Mouse (Mus musculus): ENCODE data around the gene Zfp131. TPM values are rescaled to one million over a fixed set of nuclear protein-coding genes. Genes with fewer than 3 reads are reported as not detected.

The Zfp131 gene
- polyA plus RNA-seq, 1 experiment, result 17.7 TPM

DNA sequence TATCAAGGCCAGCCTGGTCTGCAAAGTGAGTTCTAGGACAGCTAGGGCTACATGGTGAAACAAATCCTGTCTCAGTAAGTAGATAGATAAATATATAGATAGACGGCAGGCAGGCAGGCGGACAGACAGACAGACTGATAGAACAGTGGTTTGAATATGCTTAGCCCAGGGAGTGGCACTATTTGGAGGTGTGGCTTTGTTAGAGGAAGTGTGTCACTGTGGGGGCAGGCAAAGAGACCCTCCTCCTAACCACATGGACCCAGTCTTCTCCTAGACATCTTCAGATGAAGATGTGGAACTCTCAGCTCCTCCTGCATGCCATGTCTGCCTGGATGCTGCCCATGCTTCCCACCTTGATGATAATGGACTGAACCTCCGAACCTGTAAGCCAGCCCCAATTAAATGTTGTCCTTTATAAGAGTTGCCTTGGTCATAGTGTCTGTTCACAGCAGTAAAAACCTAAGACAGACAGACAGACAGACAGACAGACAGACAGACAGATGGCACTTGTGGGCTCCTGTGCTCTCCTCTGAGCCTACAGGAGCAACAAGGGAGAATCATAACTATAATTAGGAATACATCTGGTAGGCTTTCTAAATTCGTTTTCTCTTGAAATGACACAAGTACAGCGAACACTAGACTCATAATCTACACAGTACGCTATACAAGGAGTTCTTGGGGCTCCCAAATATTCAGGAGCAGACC is 47.8 kb downstream of the Zfp131 start:
- H3K36me3 ChIP-seq (ENCODE audit: control insufficient read depth, insufficient read depth, low read length), result no peaks in the 10 kb centered on the region
- WGBS, result 87% methylated on average over 6 of the region's 6 CpGs

DNA sequence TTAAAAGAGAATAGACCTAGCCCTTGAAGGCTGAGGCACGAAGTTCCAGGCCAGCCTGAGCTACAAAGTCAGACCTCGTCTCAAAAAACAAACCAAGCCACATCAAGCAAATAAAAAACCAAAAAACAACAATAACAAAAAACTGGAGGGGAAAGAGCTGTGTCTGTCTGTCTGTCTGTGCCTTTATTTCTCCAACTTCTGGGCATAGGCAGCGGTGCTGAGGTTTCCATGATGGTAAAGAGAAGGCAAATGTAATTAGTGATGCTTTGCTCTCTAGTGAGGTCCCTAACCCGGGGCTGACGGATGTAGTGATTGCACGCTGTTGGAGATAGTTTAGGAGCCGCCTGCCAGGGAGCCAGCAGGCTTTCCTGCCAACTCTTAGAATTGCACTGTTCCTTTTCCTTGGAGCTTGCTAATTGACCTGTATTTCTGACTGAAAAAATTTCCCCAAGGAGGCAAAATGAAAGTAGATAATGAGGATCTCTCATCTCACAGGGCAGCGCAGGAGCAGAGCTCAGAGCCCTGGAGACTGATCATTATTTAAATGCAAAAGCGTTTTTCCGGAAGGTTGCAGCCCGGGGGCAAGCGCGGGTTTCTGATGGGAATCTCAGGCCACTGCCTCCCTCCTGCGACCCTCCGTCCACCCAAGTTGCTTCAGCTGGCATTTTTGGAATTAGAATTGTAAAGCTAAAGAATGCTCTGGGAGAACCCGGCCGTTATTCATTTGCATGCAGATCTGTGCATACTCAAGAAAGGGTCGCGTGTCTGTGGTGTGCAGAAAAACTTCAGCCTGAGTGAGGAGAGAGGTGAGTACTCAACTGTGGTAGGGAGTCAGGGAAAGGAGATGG is 49.1 kb downstream of the Zfp131 start:
- H3K36me3 ChIP-seq (ENCODE audit: control insufficient read depth, insufficient read depth, low read length), result no peaks in the 10 kb centered on the region
- no peak for DNase-seq
- WGBS, result 76% methylated on average over 19 of the region's 19 CpGs
- TF ChIP-seq CTCF (IDR thresholded peaks at IDR 0.05; ENCODE audit: borderline replicate concordance, control insufficient read depth, extremely low read depth, insufficient read depth, low read length, poor library complexity), result no peak
- H3K27ac ChIP-seq (ENCODE audit: control insufficient read depth, insufficient read depth, low read length), result no peak overlapping the region
- no peaks in the 10 kb centered on the region for H3K27me3 ChIP-seq (ENCODE audit: control insufficient read depth, insufficient read depth, low read length)
- H3K4me1 ChIP-seq (replicated peaks; ENCODE audit: control insufficient read depth, insufficient read depth, low read length), result peaks cover 2% of the 10 kb centered on the region; the same call in 1 of the 2 replicates
- no peak overlapping the region for H3K4me3 ChIP-seq (ENCODE audit: control insufficient read depth, insufficient read depth, low read length)

More for the DNA sequence above, 47.8 kb downstream of the Zfp131 start:
- no peaks in the 10 kb centered on the region for H3K4me1 ChIP-seq (replicated peaks; ENCODE audit: control insufficient read depth, insufficient read depth, low read length)
- H3K27me3 ChIP-seq (ENCODE audit: control insufficient read depth, insufficient read depth, low read length), result no peaks in the 10 kb centered on the region
- DNase-seq, result no peak
- no peak for TF ChIP-seq POLR2A (IDR thresholded peaks at IDR 0.05; ENCODE audit: control insufficient read depth, extremely low read depth, insufficient read depth, low read length, poor library complexity)
- TF ChIP-seq CTCF (IDR thresholded peaks at IDR 0.05; ENCODE audit: borderline replicate concordance, control insufficient read depth, extremely low read depth, insufficient read depth, low read length, poor library complexity), result no peak
- H3K27ac ChIP-seq (ENCODE audit: control insufficient read depth, insufficient read depth, low read length), result no peak overlapping the region
- no peak overlapping the region for H3K4me3 ChIP-seq (ENCODE audit: control insufficient read depth, insufficient read depth, low read length)

- WGBS, result 67% methylated on average over 6 of the region's 6 CpGs
- H3K36me3 ChIP-seq (ENCODE audit: control insufficient read depth, insufficient read depth, low read length), result peaks cover 5% of the 10 kb centered on the region; the same call in 1 of the 2 replicates
- TF ChIP-seq POLR2A (IDR thresholded peaks at IDR 0.05; ENCODE audit: control insufficient read depth, extremely low read depth, insufficient read depth, low read length, poor library complexity) (no peak), CTCF (IDR thresholded peaks at IDR 0.05; ENCODE audit: borderline replicate concordance, control insufficient read depth, extremely low read depth, insufficient read depth, low read length, poor library complexity) (no peak)
- H3K27ac ChIP-seq (ENCODE audit: control insufficient read depth, insufficient read depth, low read length), result no peak overlapping the region
- no peaks in the 10 kb centered on the region for H3K27me3 ChIP-seq (ENCODE audit: control insufficient read depth, insufficient read depth, low read length)
- no peak for DNase-seq
- H3K4me1 ChIP-seq (replicated peaks; ENCODE audit: control insufficient read depth, insufficient read depth, low read length), result no peaks in the 10 kb centered on the region
- no peak overlapping the region for H3K4me3 ChIP-seq (ENCODE audit: control insufficient read depth, insufficient read depth, low read length)
Observed at GRCm38 (mm10) chr13:119731448-119731847, 59.2 kb downstream of the Zfp131 start.

DNA sequence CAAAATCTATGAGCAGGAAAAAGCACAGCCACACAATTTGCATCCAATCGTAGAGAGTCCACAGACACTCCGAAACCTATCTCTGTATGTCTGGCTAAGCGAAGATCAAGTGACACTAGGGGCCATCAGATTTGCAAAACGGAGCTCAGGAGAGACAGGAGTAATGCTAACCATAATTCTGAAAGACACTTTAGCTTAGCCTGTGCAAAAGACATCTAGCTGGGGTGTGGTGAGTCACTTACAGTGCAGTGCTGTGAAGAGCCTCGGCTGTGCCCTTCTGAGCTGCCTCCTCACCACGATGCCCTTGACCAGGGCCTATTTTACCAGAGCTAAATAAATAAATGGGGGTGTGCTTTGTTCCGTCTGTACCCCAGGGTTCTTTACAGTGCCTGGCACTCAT is 61.3 kb downstream of the Zfp131 start:
- Histone ChIP-seq H3K27ac (ENCODE audit: control insufficient read depth, insufficient read depth, low read length) (no peak overlapping the region), H3K27me3 (ENCODE audit: control insufficient read depth, insufficient read depth, low read length) (no peaks in the 10 kb centered on the region), H3K36me3 (ENCODE audit: control insufficient read depth, insufficient read depth, low read length) (peaks cover 12% of the 10 kb centered on the region; the same call in 1 of the 2 replicates), H3K4me1 (replicated peaks; ENCODE audit: control insufficient read depth, insufficient read depth, low read length) (no peaks in the 10 kb centered on the region), H3K4me3 (ENCODE audit: control insufficient read depth, insufficient read depth, low read length) (no peak overlapping the region)
- no peak for DNase-seq
- whole genome bisulfite sequencing, result 92% methylated on average over 7 of the region's 7 CpGs
- TF ChIP-seq CTCF (IDR thresholded peaks at IDR 0.05; ENCODE audit: borderline replicate concordance, control insufficient read depth, extremely low read depth, insufficient read depth, low read length, poor library complexity) (no peak), POLR2A (IDR thresholded peaks at IDR 0.05; ENCODE audit: control insufficient read depth, extremely low read depth, insufficient read depth, low read length, poor library complexity) (no peak)

DNA sequence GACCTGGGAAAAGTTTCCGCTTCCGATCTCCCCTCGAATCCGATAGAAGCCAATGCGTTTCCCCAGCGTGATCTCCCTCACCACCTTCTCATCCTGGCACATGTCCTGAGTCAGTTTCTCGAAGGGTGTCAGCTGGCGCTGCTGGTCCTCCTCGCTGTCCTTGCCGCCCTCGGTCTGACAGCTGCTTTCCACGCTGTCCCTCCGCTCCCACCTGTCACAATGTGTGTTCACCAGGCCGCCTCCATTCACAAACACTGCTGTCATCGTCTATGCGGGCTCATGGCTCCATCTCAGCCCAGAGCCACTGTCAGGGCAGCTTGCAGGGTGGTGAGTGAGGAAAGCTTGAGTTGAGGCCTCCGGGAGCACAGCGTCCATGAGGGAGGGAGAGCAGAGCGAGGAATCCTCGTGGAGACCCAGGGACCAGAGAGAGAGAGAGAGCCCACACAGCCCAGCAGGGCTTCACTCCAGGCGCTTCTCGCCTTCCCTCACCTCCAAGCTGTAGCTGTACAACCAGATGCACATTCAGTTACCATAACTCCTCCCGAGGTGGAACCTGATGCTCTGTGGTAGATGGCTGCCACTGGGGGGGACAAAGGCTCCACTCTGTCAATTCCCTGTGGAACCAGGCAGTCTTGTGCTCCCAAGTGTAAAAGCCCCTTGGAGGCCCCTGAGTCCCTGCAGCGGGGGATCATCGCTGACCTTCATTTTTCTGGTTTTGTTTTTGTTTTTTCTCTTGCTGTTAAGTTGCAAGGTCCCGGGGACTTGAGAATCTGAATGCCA is 62.9 kb downstream of the Zfp131 start:
- Histone ChIP-seq H3K4me3 (ENCODE audit: control insufficient read depth, insufficient read depth, low read length) (no peak overlapping the region), H3K27ac (ENCODE audit: control insufficient read depth, insufficient read depth, low read length) (no peak overlapping the region), H3K4me1 (replicated peaks; ENCODE audit: control insufficient read depth, insufficient read depth, low read length) (no peaks in the 10 kb centered on the region), H3K27me3 (ENCODE audit: control insufficient read depth, insufficient read depth, low read length) (no peaks in the 10 kb centered on the region), H3K36me3 (ENCODE audit: control insufficient read depth, insufficient read depth, low read length) (peaks cover 12% of the 10 kb centered on the region; the same call in 1 of the 2 replicates)
- TF ChIP-seq CTCF (IDR thresholded peaks at IDR 0.05; ENCODE audit: borderline replicate concordance, control insufficient read depth, extremely low read depth, insufficient read depth, low read length, poor library complexity) (no peak), POLR2A (IDR thresholded peaks at IDR 0.05; ENCODE audit: control insufficient read depth, extremely low read depth, insufficient read depth, low read length, poor library complexity) (no peak)
- WGBS, result 95% methylated on average over 26 of the region's 26 CpGs
- no peak for DNase-seq

DNA sequence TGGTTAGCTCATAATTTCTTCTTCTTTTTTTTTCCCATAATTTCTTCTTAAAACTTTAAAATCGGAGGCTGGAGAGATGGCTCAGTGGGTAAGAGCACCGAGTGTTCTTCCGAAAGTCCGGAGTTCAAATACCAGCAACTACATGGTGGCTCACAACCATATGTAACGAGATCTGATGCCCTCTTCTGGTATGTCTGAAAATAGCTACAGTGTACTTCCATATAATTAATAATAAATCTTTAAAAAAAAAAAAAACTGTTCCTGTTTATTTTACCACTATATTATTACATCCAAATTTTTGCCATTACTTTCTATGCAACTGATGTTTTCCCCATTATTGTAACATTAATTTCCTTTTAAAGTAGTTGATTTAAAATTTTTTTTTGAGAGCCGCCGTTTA is 66.1 kb downstream of the Zfp131 start:
- no peak overlapping the region for H3K27ac ChIP-seq (ENCODE audit: control insufficient read depth, insufficient read depth, low read length)
- 83% methylated on average over 7 of the region's 7 CpGs for WGBS
- H3K36me3 ChIP-seq (ENCODE audit: control insufficient read depth, insufficient read depth, low read length), result peaks cover 12% of the 10 kb centered on the region; the same call in 1 of the 2 replicates
- H3K4me3 ChIP-seq (ENCODE audit: control insufficient read depth, insufficient read depth, low read length), result no peak overlapping the region
- no peak for DNase-seq
- H3K27me3 ChIP-seq (ENCODE audit: control insufficient read depth, insufficient read depth, low read length), result no peaks in the 10 kb centered on the region
- no peak for TF ChIP-seq POLR2A (IDR thresholded peaks at IDR 0.05; ENCODE audit: control insufficient read depth, extremely low read depth, insufficient read depth, low read length, poor library complexity)
- no peak for TF ChIP-seq CTCF (IDR thresholded peaks at IDR 0.05; ENCODE audit: borderline replicate concordance, control insufficient read depth, extremely low read depth, insufficient read depth, low read length, poor library complexity)
- H3K4me1 ChIP-seq (replicated peaks; ENCODE audit: control insufficient read depth, insufficient read depth, low read length), result no peaks in the 10 kb centered on the region
